Mouse (Mus musculus) inflammation-experienced regulatory T-cells, adult 16 weeks (primary cell): ENCODE measurements around the gene Rasa4. TPM values are rescaled to one million over a fixed set of nuclear protein-coding genes. Genes with fewer than 3 reads are reported as not detected.

Experiments used
- polyA plus RNA-seq: library from polyadenylated mRNA; unstranded; fragments of 100-300 nt; shearing (Covaris generic); gene quantifications from one replicate; pipeline ENCODE4 v1.2.1, GENCODE M21; 2017

Gene Rasa4
- 2.5 TPM for polyA plus RNA-seq

GRCm38 (mm10) chr5:136083669-136084107 lies at the start of gene Rasa4:
Gene Rasa4, plus strand, starts transcription at chr5:136083916.

GRCm38 (mm10) chr5:136038258-136039214 lies 45.2 kb upstream of the Rasa4 start, which contains the start of gene Upk3b:
Gene Upk3b, plus strand, starts transcription at chr5:136038496.

GRCm38 (mm10) chr5:136054301-136055077 lies 29.2 kb upstream of the Rasa4 start, which contains the start of gene Upk3bl:
Gene Upk3bl, plus strand, starts transcription at chr5:136054492.

GRCm38 (mm10) chr5:136115891-136116783 lies 32.4 kb downstream of the Rasa4 start, which contains the start of gene Polr2j:
Gene Polr2j, plus strand, starts transcription at chr5:136116631.

GRCm38 (mm10) chr5:136135571-136136291 lies 52.0 kb downstream of the Rasa4 start, which contains the start of the genes Lrwd1 and Alkbh4:
Gene Lrwd1, minus strand, starts transcription at chr5:136136074.
Gene Alkbh4, plus strand, starts transcription at chr5:136136146.

Other genes with a start within 250 kb of the Rasa4 start
- gene Hspb1, start 196.0 kb upstream of the Rasa4 start, polyA plus RNA-seq = 1.6 TPM
- gene Ywhag, start 149.3 kb upstream of the Rasa4 start, polyA plus RNA-seq = 65.2 TPM
- gene Ssc4d, start 109.4 kb upstream of the Rasa4 start, polyA plus RNA-seq = 1.1 TPM
- not detected for gene Zp3, start 103.8 kb upstream of the Rasa4 start, polyA plus RNA-seq
- 25.0 TPM for gene Dtx2, start 89.1 kb upstream of the Rasa4 start, polyA plus RNA-seq
- gene Upk3b, start 45.4 kb upstream of the Rasa4 start, polyA plus RNA-seq = not detected
- gene Upk3bl, start 29.4 kb upstream of the Rasa4 start, polyA plus RNA-seq = not detected
- gene Polr2j, start 32.7 kb downstream of the Rasa4 start, polyA plus RNA-seq = 171 TPM
- 62.9 TPM for gene Lrwd1, start 52.2 kb downstream of the Rasa4 start, polyA plus RNA-seq
- 81.7 TPM for gene Alkbh4, start 52.2 kb downstream of the Rasa4 start, polyA plus RNA-seq
- 94.8 TPM for gene Orai2, start 86.8 kb downstream of the Rasa4 start, polyA plus RNA-seq
- gene Prkrip1, start 115.0 kb downstream of the Rasa4 start, polyA plus RNA-seq = 43.9 TPM
- gene Sh2b2, start 162.6 kb downstream of the Rasa4 start, polyA plus RNA-seq = 0.17 TPM